Mouse (Mus musculus): ENCODE data around the gene D8Ertd738e. TPM values are rescaled to one million over a fixed set of nuclear protein-coding genes. Genes with fewer than 3 reads are reported as not detected.

The D8Ertd738e gene
- total RNA-seq, 2 experiments from 2014 or later, result 145 to 149 TPM

- intact Hi-C loops (cut with DNase I), result no loop called here
- no peak for DNase-seq (ENCODE audit: low spot score in 2 of 2)
Observed at GRCm38 (mm10) chr8:84237542-84238229, 11.8 kb downstream of the D8Ertd738e start.

- intact Hi-C loops (cut with DNase I), result no loop called here
- DNase-seq (ENCODE audit: low spot score in 2 of 2), result peak; percentile 98 to 100
Observed at GRCm38 (mm10) chr8:84236998-84237473, 12.5 kb downstream of the D8Ertd738e start, which contains the start of gene Zswim4. Zswim4 (minus strand) TSS chr8:84237055.

GRCm38 (mm10) chr8:84236410-84236997 lies 13.0 kb downstream of the D8Ertd738e start:
- DNase-seq (ENCODE audit: low spot score in 2 of 2), result peak in 1 of 2 experiments; percentile 30
- intact Hi-C loops (cut with DNase I), result no loop called here

DNA sequence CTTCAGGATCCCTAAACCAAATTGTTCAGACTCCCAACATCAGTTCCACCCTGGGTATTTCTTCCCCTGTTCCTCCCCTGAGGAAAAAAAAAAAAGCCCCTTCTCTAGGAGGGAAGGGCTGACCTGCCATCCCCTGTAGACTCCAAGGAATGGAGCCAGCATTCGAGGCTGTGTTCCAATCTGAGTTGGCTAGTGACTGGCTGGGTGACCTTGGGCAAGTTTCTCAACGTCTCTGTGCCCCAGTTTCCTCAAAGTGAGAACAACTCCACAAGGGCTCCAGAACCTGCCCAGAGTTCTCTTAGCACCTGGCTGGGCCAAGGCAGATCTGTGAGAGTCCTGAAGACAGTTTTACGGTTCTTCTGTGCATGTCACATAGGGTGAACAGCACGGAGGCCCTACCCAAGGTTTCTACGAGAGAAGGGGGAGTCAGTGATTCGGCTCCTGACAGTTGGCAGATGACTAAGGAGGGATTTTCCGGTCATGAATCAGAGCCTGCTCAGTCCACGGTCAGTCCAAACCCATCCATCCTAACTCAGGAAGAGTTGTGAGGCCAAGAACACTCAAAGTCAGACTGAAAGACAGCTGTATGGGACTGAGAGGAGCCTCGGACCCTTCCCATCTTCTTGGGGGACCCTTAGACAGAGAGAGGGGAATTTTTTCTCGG lies 13.6 kb downstream of the D8Ertd738e start:
- no peak for DNase-seq (ENCODE audit: low spot score in 2 of 2)
- intact Hi-C loops (cut with DNase I), result no loop called here

DNA sequence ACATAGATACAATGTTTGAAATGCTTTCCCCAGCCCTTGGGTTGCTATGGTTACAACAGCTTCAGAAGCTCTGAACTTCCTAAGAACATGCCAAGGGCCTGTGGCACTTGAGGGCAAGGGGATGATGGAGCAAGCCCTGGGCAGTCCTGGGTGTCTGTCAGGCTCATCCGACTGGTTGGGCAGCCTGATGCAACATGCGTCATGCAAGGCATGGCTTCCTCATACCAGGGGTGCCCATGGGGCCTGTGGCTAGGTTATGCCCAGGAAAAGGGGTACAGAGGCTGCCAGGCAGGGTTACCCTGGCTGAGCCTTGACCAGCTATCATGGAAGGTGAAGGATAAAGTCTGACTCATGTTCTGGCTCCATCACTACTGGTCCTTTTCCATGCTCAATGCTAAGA lies 16.5 kb downstream of the D8Ertd738e start:
- intact Hi-C loops (cut with DNase I), result no loop called here
- no peak for DNase-seq (ENCODE audit: low spot score in 2 of 2)

DNA sequence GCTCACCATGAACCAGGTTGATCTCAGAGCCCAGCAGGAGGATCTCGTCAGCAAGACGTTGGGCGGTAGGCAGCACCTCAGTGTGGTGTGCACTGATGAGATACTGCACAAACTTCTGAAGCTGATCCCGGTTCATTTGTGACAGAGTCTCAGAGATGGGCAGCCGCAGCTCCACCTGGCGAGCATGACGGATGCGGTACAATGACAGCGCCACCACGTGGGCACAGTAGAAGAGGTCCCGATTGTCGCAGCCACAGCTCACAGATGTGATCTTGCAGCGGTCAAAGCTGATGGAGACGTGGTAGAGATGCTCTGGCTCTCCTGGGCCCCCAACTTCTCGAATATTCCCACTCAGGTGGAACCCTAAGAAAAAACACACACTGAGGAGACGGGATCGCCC lies 18.8 kb downstream of the D8Ertd738e start:
- DNase-seq (ENCODE audit: low spot score in 2 of 2), result no peak
- intact Hi-C loops (cut with DNase I), result no loop called here

- intact Hi-C loops (cut with DNase I), result no loop called here
- DNase-seq (ENCODE audit: low spot score in 2 of 2), result no peak
Observed at GRCm38 (mm10) chr8:84223322-84224029, 26.0 kb downstream of the D8Ertd738e start.

GRCm38 (mm10) chr8:84222566-84223165 lies 26.9 kb downstream of the D8Ertd738e start:
- intact Hi-C loops (cut with DNase I), result no loop called here
- no peak for DNase-seq (ENCODE audit: low spot score in 2 of 2)

GRCm38 (mm10) chr8:84220105-84220504 lies 29.4 kb downstream of the D8Ertd738e start:
- peak in 1 of 2 experiments; percentile 28 for DNase-seq (ENCODE audit: low spot score in 2 of 2)
- intact Hi-C loops (cut with DNase I), result no loop called here

DNA sequence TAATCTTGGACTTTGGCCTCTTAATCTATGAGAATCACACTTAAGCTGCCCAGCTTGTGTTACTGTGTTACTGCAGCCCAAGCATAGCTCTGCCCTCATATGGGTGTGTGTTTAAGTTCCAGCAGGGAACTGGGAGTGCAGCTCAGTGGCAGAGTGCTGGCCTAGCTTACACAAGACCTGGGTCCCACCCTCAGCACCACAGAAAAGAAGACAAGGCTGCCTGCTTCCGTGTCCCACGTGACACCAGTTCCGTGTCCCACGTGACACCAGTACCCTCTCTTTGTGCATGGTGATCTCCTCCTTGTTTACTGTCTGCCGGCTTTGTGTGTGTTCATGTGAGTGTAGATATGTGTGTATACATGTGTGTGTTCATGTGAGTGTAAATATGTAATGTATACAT lies 31.4 kb downstream of the D8Ertd738e start:
- no peak for DNase-seq (ENCODE audit: low spot score in 2 of 2)

GRCm38 (mm10) chr8:84217206-84217605 lies 32.3 kb downstream of the D8Ertd738e start:
- no peak for DNase-seq (ENCODE audit: low spot score in 2 of 2)
- intact Hi-C loops (cut with DNase I), result no loop called here

More for the DNA sequence above, 31.4 kb downstream of the D8Ertd738e start:
- intact Hi-C loops (cut with DNase I), result no loop called here

- intact Hi-C loops (cut with DNase I), result no loop called here
- no peak for DNase-seq (ENCODE audit: low spot score in 2 of 2)
Observed at GRCm38 (mm10) chr8:84213277-84213676, 36.2 kb downstream of the D8Ertd738e start.

GRCm38 (mm10) chr8:84211881-84212563 lies 37.5 kb downstream of the D8Ertd738e start:
- intact Hi-C loops (cut with DNase I), result no loop called here

GRCm38 (mm10) chr8:84211202-84211601 lies 38.3 kb downstream of the D8Ertd738e start:
- DNase-seq (ENCODE audit: low spot score in 2 of 2), result no peak
- intact Hi-C loops (cut with DNase I), result no loop called here

More at GRCm38 (mm10) chr8:84211881-84212563, 37.5 kb downstream of the D8Ertd738e start:
- DNase-seq (ENCODE audit: low spot score in 2 of 2), result no peak

GRCm38 (mm10) chr8:84210167-84210791 lies 39.2 kb downstream of the D8Ertd738e start:
- intact Hi-C loops (cut with DNase I), result loop anchor here (1.0 kb wide), 1 partner anchor 23 kb away; no protein-coding TSS in a partner anchor
- peak; percentile 81 to 89 for DNase-seq (ENCODE audit: low spot score in 2 of 2)

DNA sequence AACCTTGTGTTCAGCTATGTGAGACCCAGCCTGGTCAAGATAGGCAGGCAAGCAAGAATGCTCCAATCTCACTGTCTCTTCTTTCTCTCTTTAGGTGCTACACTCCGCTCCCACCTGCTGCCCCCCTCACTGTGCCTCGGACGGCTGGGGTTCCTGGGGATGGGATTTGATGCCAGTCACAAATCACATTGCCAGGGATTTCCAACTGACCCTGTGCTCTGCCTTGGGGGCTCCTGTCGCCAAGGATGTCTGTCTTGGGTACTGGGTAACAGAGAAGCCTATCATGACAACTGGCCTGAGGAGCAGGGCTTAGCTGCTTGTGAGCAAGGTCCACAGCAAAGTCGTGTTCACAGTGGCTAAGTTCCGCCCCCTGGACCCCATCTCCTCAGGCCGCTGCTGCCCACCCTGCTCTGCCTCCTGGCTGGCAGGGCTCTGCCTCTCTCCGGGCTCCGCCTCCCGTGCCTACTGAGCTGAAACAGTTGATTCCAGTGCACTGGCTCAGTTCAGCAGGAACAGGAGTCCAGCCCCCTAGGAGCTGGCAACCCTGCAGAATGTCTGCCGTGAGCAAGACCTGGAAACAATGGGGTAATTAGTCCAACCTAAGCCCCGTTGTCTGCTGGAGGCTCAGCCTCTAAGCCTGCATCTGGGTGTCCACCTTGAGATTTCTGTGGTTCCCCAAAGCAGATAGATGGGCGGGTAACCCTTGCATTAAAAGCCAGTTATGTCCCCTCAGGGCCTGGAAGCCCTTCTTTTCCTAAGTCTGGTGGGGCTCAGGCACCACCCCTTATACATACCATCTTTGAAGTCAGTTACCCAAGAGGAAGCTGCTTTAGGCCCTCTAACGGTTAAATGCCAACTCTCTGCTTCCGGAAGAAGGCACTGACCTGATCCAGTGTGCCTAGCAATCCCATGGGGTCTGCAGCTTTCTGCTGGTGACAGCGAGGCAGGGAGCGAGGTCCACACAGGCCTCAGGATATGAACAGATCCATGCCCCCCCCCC lies 40.8 kb downstream of the D8Ertd738e start:
- no peak for DNase-seq (ENCODE audit: low spot score in 2 of 2)
- intact Hi-C loops (cut with DNase I), result no loop called here

GRCm38 (mm10) chr8:84207811-84208210 lies 41.7 kb downstream of the D8Ertd738e start:
- DNase-seq (ENCODE audit: low spot score in 2 of 2), result peak in 1 of 2 experiments; percentile 23
- intact Hi-C loops (cut with DNase I), result no loop called here

Measured in left cerebral cortex, postnatal 25 days (tissue).